Mouse (Mus musculus): ENCODE measurements around the gene Rpl35a.

- no peak for TF ChIP-seq CTCF (IDR thresholded peaks at IDR 0.05; ENCODE audit: low read depth, low read length)
- TF ChIP-seq POLR2AphosphoS5 (IDR thresholded peaks at IDR 0.05; ENCODE audit: insufficient replicate concordance, low read depth, low read length): no peak
- TF ChIP-seq GATA1 (IDR thresholded peaks at IDR 0.05; ENCODE audit: borderline replicate concordance, low read length): no peak
These were observed 46.1 kb upstream of the Rpl35a start for GRCm38 (mm10) chr16:33010166-33010565.

Measured in G1E (cell line).